Mouse (Mus musculus): ENCODE data around the gene Dio3. TPM values are rescaled to one million over a fixed set of nuclear protein-coding genes. Genes with fewer than 3 reads are reported as not detected.

Gene Dio3
- polyA plus RNA-seq, 1 experiment: 0.50 TPM

DNA sequence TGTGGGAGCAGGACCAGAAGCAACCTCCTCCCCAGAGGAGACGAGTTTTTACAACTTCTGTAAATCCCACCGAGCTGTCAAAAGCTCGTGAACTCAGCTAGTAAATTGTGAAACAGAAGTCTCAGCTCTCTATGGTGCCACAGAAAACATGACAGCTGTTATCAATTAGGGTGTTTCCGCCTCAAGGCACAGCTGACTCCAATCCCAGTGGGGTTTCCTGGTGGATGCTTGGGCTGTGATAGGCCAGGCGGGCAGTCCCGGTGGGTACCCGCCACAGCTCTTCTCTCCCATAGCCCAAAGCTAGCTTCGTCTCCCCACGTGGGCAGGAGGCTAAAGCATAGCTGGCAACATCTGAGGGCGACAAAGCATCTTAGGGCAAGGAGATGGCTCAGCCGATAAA lies 19.8 kb downstream of the Dio3 start:
- no peak overlapping the region for H3K4me3 ChIP-seq (ENCODE audit: insufficient read depth, low read depth, low read length)
- H3K27ac ChIP-seq (ENCODE audit: insufficient read depth, low read depth, low read length): no peak overlapping the region
- H3K4me1 ChIP-seq (ENCODE audit: control insufficient read depth, insufficient read depth, low read length): no peaks in the 10 kb centered on the region
- no peaks in the 10 kb centered on the region for H3K36me3 ChIP-seq (ENCODE audit: control insufficient read depth, insufficient read depth, low read length)
- TF ChIP-seq CTCF (conservative IDR thresholded peaks at IDR 0.05; ENCODE audit: insufficient read depth, insufficient read length, low read depth, low read length) (no peak), POLR2A (IDR thresholded peaks at IDR 0.05; ENCODE audit: low read depth, low read length) (no peak)
- WGBS: 29% methylated on average over 11 of the region's 11 CpGs
- H3K27me3 ChIP-seq (replicated peaks; ENCODE audit: control insufficient read depth, insufficient read depth, low read length): no peaks in the 10 kb centered on the region; the same call in 1 of the 2 replicates
- no peak for DNase-seq

GRCm38 (mm10) chr12:110319696-110320095 lies 40.8 kb downstream of the Dio3 start:
- TF ChIP-seq CTCF (conservative IDR thresholded peaks at IDR 0.05; ENCODE audit: insufficient read depth, insufficient read length, low read depth, low read length): no peak
- no peak for TF ChIP-seq POLR2A (IDR thresholded peaks at IDR 0.05; ENCODE audit: low read depth, low read length)
- Histone ChIP-seq H3K36me3 (ENCODE audit: control insufficient read depth, insufficient read depth, low read length) (no peaks in the 10 kb centered on the region), H3K4me1 (ENCODE audit: control insufficient read depth, insufficient read depth, low read length) (no peaks in the 10 kb centered on the region), H3K27me3 (replicated peaks; ENCODE audit: control insufficient read depth, insufficient read depth, low read length) (no peaks in the 10 kb centered on the region), H3K27ac (ENCODE audit: insufficient read depth, low read depth, low read length) (no peak overlapping the region), H3K4me3 (ENCODE audit: insufficient read depth, low read depth, low read length) (no peak overlapping the region)
- WGBS: 92% methylated on average over 27 of the region's 27 CpGs
- DNase-seq: no peak

Other genes starting within 250 kb of the Dio3 start
- gene Ppp2r5c, start 168.1 kb downstream of the Dio3 start, polyA plus RNA-seq (2012; rRNA removed): 29.9 and 41.3 TPM in 2 replicates

All from kidney, adult 2 months (tissue).